Mouse (Mus musculus) MEL (cell line): ENCODE results near the gene Il34.

Experiments
- CTCF ChIP-seq, 3 experiments: IDR thresholded peaks in 2 of 3; conservative IDR thresholded peaks in 1 of 3; 2 replicates each; pipeline ENCODE4 v1.5.1; 2011 to 2012; ENCODE audit warnings: low read length in 3 of 3, low read depth in 2 of 3, mild to moderate bottlenecking in 2 of 3, improper control_type of control experiment in 1 of 3, inconsistent platforms in 1 of 3, mixed read lengths in 1 of 3, moderate library complexity in 1 of 3; ENCODE audit not compliant: control insufficient read depth in 1 of 3, insufficient read depth in 1 of 3, poor library complexity in 1 of 3, severe bottlenecking in 1 of 3
- ETS1 ChIP-seq: IDR thresholded peaks from 2 replicates; pipeline ENCODE4 v1.6.1; 2012; ENCODE audit warnings: low read depth, mild to moderate bottlenecking, inconsistent platforms, low read length, improper control_type of control experiment, moderate library complexity
- GATA1 ChIP-seq: IDR thresholded peaks from 2 replicates; pipeline ENCODE4 v1.6.1; 2011; ENCODE audit warnings: low read depth, low read length, improper control_type of control experiment
- HCFC1 ChIP-seq: IDR thresholded peaks from 2 replicates; pipeline ENCODE4 v1.6.1; 2012; ENCODE audit warnings: low read depth, mild to moderate bottlenecking, inconsistent platforms, low read length, improper control_type of control experiment, moderate library complexity
- KAT2A ChIP-seq: conservative IDR thresholded peaks from 2 replicates; pipeline ENCODE4 v1.6.1; 2012; ENCODE audit warnings: low read depth, low read length, improper control_type of control experiment, inconsistent platforms
- POLR2A ChIP-seq, 2 experiments: IDR thresholded peaks; 2 replicates each; pipeline ENCODE4 v1.6.1; 2011 to 2012; ENCODE audit warnings: low read length in 2 of 2, mild to moderate bottlenecking in 2 of 2, control low read depth in 1 of 2, improper control_type of control experiment in 1 of 2, low read depth in 1 of 2, moderate library complexity in 1 of 2; ENCODE audit not compliant: control insufficient read depth in 1 of 2, insufficient read depth in 1 of 2, poor library complexity in 1 of 2
- UBTF ChIP-seq: IDR thresholded peaks from 2 replicates; pipeline ENCODE4 v1.6.1; 2012; ENCODE audit warnings: low read depth, mild to moderate bottlenecking, inconsistent platforms, low read length, improper control_type of control experiment, moderate library complexity, borderline replicate concordance; ENCODE audit not compliant: insufficient read depth
- ZNF384 ChIP-seq: IDR thresholded peaks from 2 replicates; pipeline ENCODE4 v1.6.1; 2012; ENCODE audit warnings: low read depth, mild to moderate bottlenecking, inconsistent platforms, low read length, improper control_type of control experiment

GRCm38 (mm10) chr8:110820257-110820656, 14.5 kb upstream of the Il34 start:
- TF ChIP-seq KAT2A, result no peak
- no peak for TF ChIP-seq POLR2A (IDR thresholded peaks at IDR 0.05; ENCODE audit: control insufficient read depth in 1 of 2, insufficient read depth in 1 of 2, low read depth in 1 of 2, low read length in 2 of 2, poor library complexity in 1 of 2)
- TF ChIP-seq HCFC1, result no peak
- TF ChIP-seq GATA1, result no peak
- no peak for TF ChIP-seq ETS1
- TF ChIP-seq CTCF (IDR thresholded peaks at IDR 0.05 in 2 of 3, conservative IDR thresholded peaks at IDR 0.05 in 1 of 3; ENCODE audit: control insufficient read depth in 1 of 3, insufficient read depth in 1 of 3, low read depth in 2 of 3, low read length in 3 of 3, poor library complexity in 1 of 3, severe bottlenecking in 1 of 3), result no peak
- TF ChIP-seq ZNF384, result no peak
- no peak for TF ChIP-seq UBTF
